Comparison of ENCODE assay signal across 21 mouse cellular contexts in genomic region chr10:66643160-66643559, GRCm38 (mm10).
DNase-seq lines count a peak whose midpoint lies in the region; ATAC-seq and TF ChIP-seq lines count a peak whose summit lies in the region.
"Had no signal": no experiment of that assay in that cellular context is flagged by ENCODE, and none has a peak within 500 bp of the region (broad histone marks: within the 10 kb centered on the region; RNA-seq: fewer than 3 reads in every experiment).

No protein-coding gene starts in this region.

- peak; percentile 51 for ATAC-seq in hindbrain, embryonic 11.5 days (ENCODE audit: low FRiP score)
- ATAC-seq in hindbrain, postnatal 0 days, result no peak
- peak; percentile 48; the same call in 1 of the 2 replicates for ATAC-seq in neural tube, embryonic 12.5 days (ENCODE audit: low FRiP score, low read depth)
- ATAC-seq: activated CD4-positive, CD25-positive, alpha-beta regulatory T cell, adult 4 months; forebrain, embryonic 15.5 days; intestine, embryonic 15.5 days had no signal

- peak; percentile 6 for DNase-seq in cerebellum, adult 11-12 months
- DNase-seq in cerebellum, adult 9-10 months, result no peak
- no peak for DNase-seq in hindbrain, embryonic 11.5 days (ENCODE audit: low spot score)
- no peak for DNase-seq in hindbrain, postnatal 0 days (ENCODE audit: low spot score)
- no peak for DNase-seq in neural tube, embryonic 10.5 days (ENCODE audit: extremely low spot score, low spot score)
- DNase-seq: adrenal gland, adult 8-10 months; adrenal gland, postnatal 25 days; cerebellum, adult 2 months; cerebellum, postnatal 14 days; gastrocnemius, adult 2 months; gastrocnemius, postnatal 14 days; heart, adult 11 months; kidney, adult 11 months had no signal

- no peak overlapping the region for H3K27ac ChIP-seq in hindbrain, embryonic 11.5 days (ENCODE audit: low read depth, low read length)
- no peak overlapping the region for H3K27ac ChIP-seq in hindbrain, postnatal 0 days
- H3K27ac ChIP-seq in neural tube, embryonic 12.5 days, result no peak overlapping the region
- H3K27ac ChIP-seq: embryonic facial prominence, embryonic 12.5 days; embryonic facial prominence, embryonic 15.5 days; forebrain, embryonic 15.5 days; gastrocnemius, adult 2 months; hindbrain, embryonic 15.5 days; intestine, embryonic 15.5 days had no signal

- WGBS in hindbrain, embryonic 11.5 days, result 75% methylated on average over 5 of the region's 5 CpGs
- 61% methylated on average over 5 of the region's 5 CpGs for WGBS in hindbrain, postnatal 0 days
- 67% methylated on average over 5 of the region's 5 CpGs for WGBS in neural tube, embryonic 12.5 days

- H3K27me3 ChIP-seq in hindbrain, embryonic 11.5 days (ENCODE audit: control insufficient read depth, insufficient read depth, low read length), result no peaks in the 10 kb centered on the region
- no peaks in the 10 kb centered on the region for H3K27me3 ChIP-seq in hindbrain, postnatal 0 days (ENCODE audit: insufficient read depth, low read length)
- no peaks in the 10 kb centered on the region for H3K27me3 ChIP-seq in neural tube, embryonic 12.5 days (replicated peaks)
- H3K27me3 ChIP-seq: embryonic facial prominence, embryonic 12.5 days; embryonic facial prominence, embryonic 15.5 days; forebrain, embryonic 15.5 days; hindbrain, embryonic 15.5 days; intestine, embryonic 15.5 days had no signal

- TF ChIP-seq CTCF in hindbrain, postnatal 0 days (IDR thresholded peaks at IDR 0.05; ENCODE audit: low read depth), result no peak

- H3K9me3 ChIP-seq in hindbrain, embryonic 11.5 days (ENCODE audit: control insufficient read depth, low read length), result no peaks in the 10 kb centered on the region
- no peaks in the 10 kb centered on the region for H3K9me3 ChIP-seq in hindbrain, postnatal 0 days (ENCODE audit: low read length)
- H3K9me3 ChIP-seq in neural tube, embryonic 12.5 days, result no peaks in the 10 kb centered on the region
- H3K9me3 ChIP-seq: embryonic facial prominence, embryonic 12.5 days; embryonic facial prominence, embryonic 15.5 days; forebrain, embryonic 15.5 days; hindbrain, embryonic 15.5 days; intestine, embryonic 15.5 days had no signal

- H3K4me2 ChIP-seq in hindbrain, embryonic 11.5 days (replicated peaks; ENCODE audit: low read depth, low read length), result no peak overlapping the region
- H3K4me2 ChIP-seq in hindbrain, postnatal 0 days (ENCODE audit: low read depth, low read length), result no peak overlapping the region
- H3K4me2 ChIP-seq in neural tube, embryonic 12.5 days (replicated peaks), result no peak overlapping the region
- H3K4me2 ChIP-seq: embryonic facial prominence, embryonic 12.5 days; embryonic facial prominence, embryonic 15.5 days; forebrain, embryonic 15.5 days; heart, embryonic 11.5 days; hindbrain, embryonic 15.5 days; intestine, embryonic 15.5 days had no signal

- H3K9ac ChIP-seq in hindbrain, embryonic 11.5 days (ENCODE audit: low read depth, low read length), result no peak overlapping the region
- no peak overlapping the region for H3K9ac ChIP-seq in hindbrain, postnatal 0 days (replicated peaks; ENCODE audit: low read length)
- H3K9ac ChIP-seq in neural tube, embryonic 12.5 days, result no peak overlapping the region
- H3K9ac ChIP-seq: embryonic facial prominence, embryonic 12.5 days; embryonic facial prominence, embryonic 15.5 days; forebrain, embryonic 15.5 days; hindbrain, embryonic 15.5 days; intestine, embryonic 15.5 days had no signal

- no peak overlapping the region for H3K4me3 ChIP-seq in hindbrain, embryonic 11.5 days (ENCODE audit: low read depth, low read length)
- no peak overlapping the region for H3K4me3 ChIP-seq in hindbrain, postnatal 0 days (ENCODE audit: low read length)
- no peak overlapping the region for H3K4me3 ChIP-seq in neural tube, embryonic 12.5 days
- H3K4me3 ChIP-seq: embryonic facial prominence, embryonic 12.5 days; embryonic facial prominence, embryonic 15.5 days; forebrain, embryonic 15.5 days; gastrocnemius, adult 2 months; hindbrain, embryonic 15.5 days; intestine, embryonic 15.5 days had no signal

- H3K36me3 ChIP-seq in hindbrain, embryonic 11.5 days (ENCODE audit: control insufficient read depth, insufficient read depth, low read length), result no peaks in the 10 kb centered on the region
- H3K36me3 ChIP-seq in hindbrain, postnatal 0 days (ENCODE audit: insufficient read depth, low read length), result no peaks in the 10 kb centered on the region
- H3K36me3 ChIP-seq in neural tube, embryonic 12.5 days, result no peaks in the 10 kb centered on the region
- H3K36me3 ChIP-seq: embryonic facial prominence, embryonic 12.5 days; embryonic facial prominence, embryonic 15.5 days; forebrain, embryonic 15.5 days; hindbrain, embryonic 15.5 days; intestine, embryonic 15.5 days had no signal

- H3K4me1 ChIP-seq in hindbrain, embryonic 11.5 days (replicated peaks; ENCODE audit: control insufficient read depth, insufficient read depth, low read length), result no peaks in the 10 kb centered on the region
- H3K4me1 ChIP-seq in hindbrain, postnatal 0 days (ENCODE audit: insufficient read depth, low read length), result no peaks in the 10 kb centered on the region; the same call in 1 of the 2 replicates
- no peaks in the 10 kb centered on the region for H3K4me1 ChIP-seq in neural tube, embryonic 12.5 days
- H3K4me1 ChIP-seq: embryonic facial prominence, embryonic 12.5 days; embryonic facial prominence, embryonic 15.5 days; hindbrain, embryonic 15.5 days; intestine, embryonic 15.5 days had no signal
